Mouse (Mus musculus): ENCODE measurements around the gene Gimap3. TPM values are rescaled to one million over a fixed set of nuclear protein-coding genes. Genes with fewer than 3 reads are reported as not detected.

The Gimap3 gene
- total RNA-seq, 2 experiments from 2014 or later, result not detected

Other genes with a start within 250 kb of the Gimap3 start
- 100 to 1,000 TPM; 418 to 471 TPM for gene Atp6v0e2, start 233.2 kb downstream of the Gimap3 start, total RNA-seq (2021)
- gene Lrrc61, start 216.1 kb downstream of the Gimap3 start, total RNA-seq (2021), result 10 to 100 TPM; 31.6 to 43.3 TPM
- gene Rarres2, start 198.1 kb downstream of the Gimap3 start, total RNA-seq (2021), result 10 to 100 TPM; 12.5 to 13.1 TPM
- not detected for gene Gm45021, start 181.2 kb downstream of the Gimap3 start, total RNA-seq (2021)
- gene Repin1, start 177.0 kb downstream of the Gimap3 start, total RNA-seq (2021), result 10 to 100 TPM; 51.8 to 59.8 TPM
- not detected for gene Gm44965, start 176.9 kb downstream of the Gimap3 start, total RNA-seq (2021)
- 1 to 10 TPM; 6.6 to 7.6 TPM for gene Zfp775, start 168.8 kb downstream of the Gimap3 start, total RNA-seq (2021)
- 10 to 100 TPM; 15.9 to 18.0 TPM for gene AI854703, start 144.1 kb downstream of the Gimap3 start, total RNA-seq (2021)
- under 1 TPM; 0.74 to 0.95 TPM for gene Gimap8, start 123.6 kb downstream of the Gimap3 start, total RNA-seq (2021)
- gene Gimap9, start 94.7 kb downstream of the Gimap3 start, total RNA-seq (2021), result under 1 TPM; 0.37 to 0.57 TPM
- under 1 TPM in 1 of 2 experiments, not detected in 1; 0.54 TPM for gene Gimap4, start 86.3 kb downstream of the Gimap3 start, total RNA-seq (2021)
- gene Gimap6, start 62.6 kb downstream of the Gimap3 start, total RNA-seq (2021), result 1 to 10 TPM; 4.8 to 5.9 TPM
- gene Gm28053, start 52.2 kb downstream of the Gimap3 start, total RNA-seq (2021), result not detected
- not detected for gene Gimap7, start 52.2 kb downstream of the Gimap3 start, total RNA-seq (2021)
- 1 to 10 TPM; 1.9 to 3.1 TPM for gene Gimap1, start 31.8 kb downstream of the Gimap3 start, total RNA-seq (2021)
- 1 to 10 TPM in 1 of 2 experiments, under 1 TPM in 1; 0.96 to 1.1 TPM for gene Gimap5, start 24.7 kb downstream of the Gimap3 start, total RNA-seq (2021)
- 10 to 100 TPM; 29.4 to 31.1 TPM for gene Tmem176a, start 70.1 kb upstream of the Gimap3 start, total RNA-seq (2021)
- gene Tmem176b, start 70.6 kb upstream of the Gimap3 start, total RNA-seq (2021), result 10 to 100 TPM; 46.4 to 49.6 TPM
- gene Aoc1, start 102.0 kb upstream of the Gimap3 start, total RNA-seq (2021), result not detected
- gene 1600015I10Rik, start 159.0 kb upstream of the Gimap3 start, total RNA-seq (2021), result not detected
- not detected for gene Doxl2, start 204.1 kb upstream of the Gimap3 start, total RNA-seq (2021)
- gene Svs1, start 216.0 kb upstream of the Gimap3 start, total RNA-seq (2021), result not detected

Measured in left cerebral cortex, postnatal 36 days (tissue).